Mouse (Mus musculus) left cerebral cortex, adult 11 months (tissue): ENCODE measurements around the gene Psg19.
"Not testable (repeated sequence)": the region's sequence is repeated elsewhere in the genome, so short reads cannot be mapped to it uniquely, and the experiment has no call there.

Experiments
- DNase-seq: peaks from one replicate; pipeline ENCODE4 v3.0.0; 2022; ENCODE audit warnings: low spot score

Gene Psg19

DNA sequence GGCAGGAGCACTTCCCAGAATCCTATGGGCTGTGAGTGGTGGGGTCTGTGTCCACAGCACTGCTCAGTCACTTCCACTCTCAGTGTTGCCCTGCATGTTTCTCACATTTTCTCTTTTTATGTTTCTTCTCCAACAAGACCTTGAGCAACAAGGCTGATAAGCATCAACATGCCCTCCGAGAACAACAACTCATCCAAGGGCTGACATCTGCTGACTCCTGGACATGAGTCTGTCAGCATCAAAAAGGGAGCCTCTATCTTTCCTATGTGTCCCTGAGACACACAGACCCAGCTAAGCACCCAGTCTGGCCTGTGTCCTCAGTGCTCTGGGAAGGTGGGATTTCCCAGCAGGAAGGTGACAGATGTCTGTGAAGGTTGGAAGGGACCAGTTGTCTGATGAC, at the start of gene Psg19:
Gene Psg19, minus strand, starts transcription at position 101 of the 400 bp plus-strand sequence.
- DNase-seq: no peak

- no peak for DNase-seq
These were observed 46.5 kb upstream of the Psg19 start for GRCm38 (mm10) chr7:18844811-18845210.

- no peak for DNase-seq
These were observed 42.9 kb upstream of the Psg19 start for GRCm38 (mm10) chr7:18841174-18841567.

GRCm38 (mm10) chr7:18840386-18841173, 42.3 kb upstream of the Psg19 start:
- DNase-seq: peak; percentile 14

DNA sequence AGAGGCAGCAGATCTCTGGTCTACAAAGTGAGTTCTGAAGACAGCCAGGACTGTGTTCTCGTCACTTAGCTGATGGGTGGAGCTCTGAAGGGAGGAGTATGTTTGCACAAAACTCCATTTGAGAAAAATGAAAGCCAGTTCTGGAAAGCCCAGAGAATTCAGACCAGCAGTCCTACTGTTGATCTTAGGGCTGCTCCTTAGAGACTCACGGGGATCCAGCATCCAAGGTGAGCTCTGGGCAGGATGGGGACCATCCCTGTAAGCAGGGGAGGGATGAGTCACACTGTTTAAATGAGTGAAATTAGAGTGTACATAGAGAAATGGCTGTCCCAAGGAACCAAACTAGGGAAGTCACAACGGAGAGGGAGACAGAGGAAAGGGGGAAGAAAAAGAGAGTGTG, 41.5 kb upstream of the Psg19 start, which contains the start of gene Mill2:
Gene Mill2, plus strand, starts transcription at position 102 of the 400 bp plus-strand sequence.
- DNase-seq: no peak

GRCm38 (mm10) chr7:18832298-18832697, 34.0 kb upstream of the Psg19 start:
- no peak for DNase-seq

GRCm38 (mm10) chr7:18829545-18829944, 31.2 kb upstream of the Psg19 start:
- no peak for DNase-seq

DNA sequence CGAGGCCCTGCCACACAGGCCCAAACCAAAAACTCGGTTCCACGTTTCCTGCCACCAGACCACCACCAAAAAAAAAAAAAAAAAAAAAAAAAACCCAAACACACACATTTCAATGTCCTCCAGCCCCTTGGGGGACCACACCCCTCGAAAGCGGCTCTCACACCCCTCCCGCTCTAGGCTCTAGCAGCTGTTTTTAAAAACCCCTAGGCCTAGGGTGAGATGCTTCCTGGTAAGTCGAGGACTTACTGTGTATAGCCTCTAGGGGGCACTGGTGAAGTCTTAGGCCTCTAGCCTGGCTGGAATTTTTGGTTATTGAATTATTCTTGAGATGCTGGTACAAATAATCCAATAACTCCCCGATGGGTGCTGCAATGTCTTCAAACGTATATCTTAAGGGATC, 30.3 kb upstream of the Psg19 start:
- no peak for DNase-seq

DNA sequence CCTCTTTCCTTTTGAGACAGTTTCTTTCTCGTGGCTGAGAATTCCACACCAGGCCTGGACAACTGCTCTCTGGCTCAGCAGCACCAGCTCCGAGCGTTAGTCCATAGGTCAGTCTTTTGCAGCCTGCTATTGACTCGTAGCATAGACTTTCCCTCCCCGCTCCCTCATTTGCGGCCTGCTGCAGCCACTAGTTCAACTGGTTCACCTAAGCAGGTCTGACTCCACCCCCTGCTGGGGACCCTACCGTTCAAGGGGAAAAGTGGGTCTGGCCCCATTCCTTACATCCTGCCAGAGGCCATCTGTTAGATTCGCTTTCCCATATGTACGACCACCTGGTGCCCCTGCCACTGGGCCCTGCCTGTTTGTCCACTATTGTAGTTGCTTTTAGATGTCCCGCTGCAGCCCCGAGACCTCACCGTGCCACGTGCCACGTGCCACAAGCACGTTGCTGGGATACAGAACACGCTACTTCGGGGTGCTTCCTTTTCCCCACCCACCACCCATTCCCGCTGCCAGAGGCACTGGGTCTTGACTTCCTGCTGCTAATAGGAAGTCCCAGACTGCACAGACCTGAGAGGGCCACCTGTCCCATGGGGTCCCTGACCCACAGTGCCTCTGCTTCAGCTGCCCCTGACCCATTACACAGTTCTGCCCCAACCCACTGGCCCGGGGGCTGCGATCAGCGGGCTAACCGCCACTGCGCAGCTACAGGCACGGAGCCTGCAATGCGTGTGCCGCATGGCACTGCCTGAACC, 29.6 kb upstream of the Psg19 start:
- DNase-seq: no peak

GRCm38 (mm10) chr7:18821507-18821906, 23.2 kb upstream of the Psg19 start, which contains the start of gene Psg17:
TSS of gene Psg17 (minus strand) at chr7:18821607.
- DNase-seq: no peak

DNA sequence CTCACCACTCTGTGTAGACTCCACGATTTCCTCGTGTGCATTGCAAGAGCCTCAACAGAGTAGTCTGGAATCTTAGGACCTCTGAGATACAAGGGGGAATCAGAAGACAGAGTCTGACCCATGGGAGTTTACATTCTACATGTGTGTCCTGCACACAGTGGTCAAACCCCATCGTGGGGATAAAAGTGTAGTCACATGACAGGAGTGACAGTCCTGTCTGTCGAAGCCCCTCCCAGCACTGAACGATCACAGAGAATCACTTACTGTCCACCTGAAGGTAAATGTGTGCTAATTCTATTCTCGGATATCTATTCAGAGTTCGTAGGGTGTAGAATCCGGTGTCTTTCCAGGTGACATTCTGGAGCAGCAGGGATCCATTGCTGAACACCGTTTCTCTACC, 20.0 kb upstream of the Psg19 start:
- no peak for DNase-seq

- no peak for DNase-seq
These were observed 5.2 kb upstream of the Psg19 start for GRCm38 (mm10) chr7:18803526-18803925.

DNA sequence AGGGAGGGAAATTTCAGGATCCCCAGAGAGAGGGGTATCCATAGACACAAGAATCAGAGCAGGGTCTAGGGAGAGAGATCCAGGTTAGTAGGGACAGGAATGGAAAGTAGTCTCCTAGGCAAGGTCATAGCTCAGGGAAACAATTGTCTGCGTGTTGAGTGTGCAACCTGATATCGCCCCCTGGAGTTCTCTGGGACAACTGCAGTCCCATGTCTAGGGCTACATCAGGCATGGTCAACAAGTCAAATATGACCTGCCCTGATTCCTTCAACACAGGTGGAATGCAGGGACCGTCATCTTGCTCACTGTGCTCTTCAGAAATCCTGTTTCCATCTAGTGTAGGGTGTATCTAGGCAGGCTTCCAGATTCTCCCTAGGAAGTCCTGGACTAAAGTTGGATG, 809 bp upstream of the Psg19 start:
- no peak for DNase-seq

DNA sequence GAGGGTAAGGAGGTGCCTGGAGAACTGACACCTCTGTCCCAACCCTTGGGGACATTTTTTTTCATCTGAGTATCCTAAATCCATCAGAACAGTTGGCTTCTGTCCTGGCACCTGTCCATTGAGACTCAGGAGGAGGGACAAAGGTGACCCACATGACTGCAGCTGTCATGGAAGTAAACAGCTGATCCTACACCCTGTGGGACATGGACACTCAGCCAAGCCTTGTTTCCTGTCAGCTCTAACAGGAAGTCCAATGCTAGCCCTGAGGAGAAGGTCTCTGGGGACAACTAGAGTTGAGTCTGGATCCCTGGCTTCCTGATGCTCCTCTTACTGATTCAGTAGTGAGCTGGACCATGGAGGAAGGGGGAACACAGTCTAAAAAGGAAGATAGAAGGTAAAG, 7.6 kb downstream of the Psg19 start:
- DNase-seq: not testable (repeated sequence)

DNA sequence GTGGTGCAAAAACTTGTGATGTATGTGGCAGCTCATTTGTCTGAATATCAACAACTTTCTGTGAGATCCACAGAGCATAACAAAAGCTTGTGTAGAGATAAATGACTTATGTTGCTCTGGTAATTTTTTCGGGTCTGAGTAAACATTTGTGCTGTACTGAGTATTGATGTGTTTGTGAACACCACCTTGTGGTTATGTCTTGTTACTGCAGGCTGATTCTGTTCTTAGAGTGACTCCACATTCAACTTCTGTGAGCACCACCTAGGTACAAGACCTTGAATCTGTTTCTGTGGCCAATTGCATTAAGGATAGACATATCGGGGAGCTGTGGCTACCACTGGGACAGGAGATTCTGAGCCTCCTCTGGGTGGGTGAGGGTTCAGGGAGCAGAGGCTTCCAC, 17.0 kb downstream of the Psg19 start:
- DNase-seq: not testable (repeated sequence)

- no peak for DNase-seq
These were observed 19.0 kb downstream of the Psg19 start for GRCm38 (mm10) chr7:18779337-18779781.

DNA sequence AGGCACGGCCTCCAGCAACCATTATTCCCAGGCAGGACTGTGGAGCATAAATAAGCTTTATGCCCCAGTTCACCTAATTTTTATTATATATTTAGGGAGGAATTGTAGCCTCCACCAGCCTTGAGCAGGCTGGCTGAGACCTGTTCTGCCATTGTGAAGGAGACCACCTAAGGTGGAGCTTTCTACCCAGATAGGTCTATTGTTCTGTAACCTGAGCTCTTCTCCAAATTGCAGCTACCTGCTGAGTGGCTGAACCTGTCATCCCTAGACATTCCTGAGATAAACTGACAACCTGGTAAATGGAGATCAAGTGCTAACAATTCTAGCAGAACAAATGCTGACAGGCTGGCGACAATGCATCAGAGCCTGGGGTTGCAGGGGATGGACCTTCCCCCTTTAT, 35.4 kb downstream of the Psg19 start:
- DNase-seq: not testable (repeated sequence)

DNA sequence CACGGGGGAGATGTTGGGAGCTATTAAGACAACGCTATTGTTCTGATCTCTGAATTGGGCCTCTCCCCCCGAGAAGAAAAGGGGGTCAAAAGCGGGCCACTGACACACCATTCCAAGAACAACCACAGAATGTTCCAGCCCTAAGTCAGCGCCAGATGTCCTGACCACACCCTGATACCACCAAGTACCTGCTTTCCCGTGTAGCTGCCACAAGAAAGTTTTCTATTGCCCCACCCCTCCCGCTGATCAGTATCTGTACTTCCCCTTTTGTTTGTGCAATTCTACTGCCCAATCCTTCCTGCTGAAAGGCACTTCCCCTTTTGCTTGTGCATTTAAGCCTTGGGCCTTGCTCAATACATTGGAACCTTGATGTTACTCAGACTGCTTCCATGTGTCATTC, 38.2 kb downstream of the Psg19 start:
- not testable (repeated sequence) for DNase-seq

DNA sequence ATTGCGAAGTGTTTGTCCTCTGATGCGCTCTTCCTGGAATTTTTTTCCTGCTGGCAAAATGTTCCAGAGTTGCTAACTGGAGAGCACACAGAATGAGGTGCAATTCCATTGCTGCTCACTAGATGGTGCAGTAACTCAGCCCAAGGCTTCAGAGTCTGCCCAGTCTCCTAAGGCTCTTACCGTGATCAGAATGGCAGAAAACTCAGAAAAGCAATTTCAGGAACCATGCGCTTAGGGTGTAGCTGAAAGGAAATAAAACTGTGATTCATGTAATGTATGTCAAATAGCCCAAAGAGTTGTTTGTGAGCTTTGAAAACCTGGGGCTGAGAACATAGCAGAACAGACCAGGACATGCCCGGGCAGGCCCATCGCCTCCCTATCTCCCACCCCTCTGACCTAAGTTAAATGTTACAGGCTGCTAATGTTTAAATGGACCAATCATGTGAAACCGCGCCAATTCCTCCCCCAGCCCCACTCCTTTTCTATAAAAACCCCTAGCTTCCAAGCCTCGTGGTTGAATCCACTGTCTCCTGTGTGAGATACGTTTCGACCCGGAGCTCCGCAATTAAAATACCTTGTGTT, 48.3 kb downstream of the Psg19 start:
- DNase-seq: peak; percentile 17

DNA sequence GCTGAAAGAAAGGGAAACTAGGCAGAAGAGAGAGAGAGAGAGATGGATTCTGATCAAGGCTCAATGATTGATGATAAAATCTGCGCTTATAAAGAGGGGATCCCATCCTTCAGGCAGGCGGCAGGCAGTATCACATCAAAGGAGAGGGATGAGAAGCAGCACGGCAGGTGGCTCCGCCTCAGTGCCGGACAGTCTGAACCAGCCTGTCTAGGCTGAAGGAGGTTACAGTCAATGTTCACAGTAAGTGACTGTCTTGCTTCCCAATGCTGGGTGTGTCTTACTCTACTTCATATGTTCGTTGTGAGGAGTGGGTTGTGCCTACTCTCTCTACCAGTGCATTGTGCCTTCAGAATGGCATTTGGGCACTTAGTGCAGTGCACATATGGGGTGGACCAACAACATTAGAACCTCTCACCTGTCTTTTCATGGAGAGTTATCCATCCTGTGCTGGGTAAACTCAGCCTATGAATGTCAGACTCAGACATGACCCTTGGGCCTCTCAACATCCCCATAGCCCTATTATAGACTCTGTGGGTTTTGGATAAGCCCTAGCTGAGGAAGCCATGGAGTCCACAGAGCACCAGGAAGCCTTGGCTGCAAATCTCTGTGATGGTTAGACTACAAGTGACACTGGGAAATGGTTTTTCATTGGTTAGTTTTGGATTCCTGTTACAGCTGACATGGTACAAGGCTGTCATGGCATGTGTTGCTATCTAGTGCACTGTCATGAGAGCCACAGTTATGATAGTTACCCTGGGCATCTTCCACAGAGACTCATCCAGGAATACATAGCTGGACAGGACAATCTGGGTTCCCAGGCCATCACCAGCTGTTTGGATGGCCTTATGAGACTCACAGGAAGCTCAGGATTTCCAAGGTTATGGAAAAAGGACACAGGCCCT, 49.1 kb downstream of the Psg19 start:
- no peak for DNase-seq

GRCm38 (mm10) chr7:18747420-18747819, 50.9 kb downstream of the Psg19 start:
- DNase-seq: not testable (repeated sequence)
